Mouse (Mus musculus): ENCODE measurements around the gene Csrnp2. TPM values are rescaled to one million over a fixed set of nuclear protein-coding genes. Genes with fewer than 3 reads are reported as not detected.
"Not testable (repeated sequence)": the region's sequence is repeated elsewhere in the genome, so short reads cannot be mapped to it uniquely, and the experiment has no call there.

Gene Csrnp2
- polyA plus RNA-seq, 1 experiment from 2014 or later = 34.7 TPM

- no peaks in the 10 kb centered on the region for H3K9me3 ChIP-seq (replicated peaks)
- H3K27ac ChIP-seq = no peak overlapping the region
- no peak overlapping the region for H3K4me3 ChIP-seq
- WGBS = 85% methylated on average over 13 of the region's 13 CpGs
- no peak overlapping the region for H3K9ac ChIP-seq
- no peaks in the 10 kb centered on the region for H3K4me1 ChIP-seq
- no peak overlapping the region for H3K4me2 ChIP-seq
- peaks cover 92% of the 10 kb centered on the region for H3K36me3 ChIP-seq (ENCODE audit: poor library complexity, severe bottlenecking)
- no peak for ATAC-seq
- H3K27me3 ChIP-seq = no peaks in the 10 kb centered on the region
Observed at GRCm38 (mm10) chr15:100508454-100509167, 13.3 kb upstream of the Csrnp2 start.

DNA sequence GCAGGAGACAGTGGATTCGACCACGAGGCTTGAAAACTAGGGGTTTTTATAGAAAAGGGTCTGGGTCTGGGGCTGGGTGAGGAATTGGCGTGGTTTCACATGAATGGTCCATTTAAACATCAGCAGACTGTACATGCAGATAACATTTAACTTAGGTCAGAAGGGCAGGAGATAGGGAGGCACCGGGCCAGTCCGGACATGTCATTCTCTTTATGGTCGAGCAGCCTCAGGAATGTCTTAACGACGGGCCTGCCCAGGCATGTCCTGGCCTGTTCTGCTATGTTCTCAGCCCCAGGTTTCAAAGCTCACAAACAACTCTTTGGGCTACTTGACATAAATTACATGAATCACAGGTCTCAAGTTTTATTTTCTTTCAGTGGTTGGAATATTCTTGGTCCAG, 4.2 kb upstream of the Csrnp2 start:
- H3K27me3 ChIP-seq; H3K9me3 ChIP-seq (replicated peaks); H3K4me3 ChIP-seq; H3K4me1 ChIP-seq; H3K4me2 ChIP-seq; ATAC-seq; H3K9ac ChIP-seq; H3K27ac ChIP-seq: not testable (repeated sequence)
- peaks cover 19% of the 10 kb centered on the region; the same call in 1 of the 2 replicates for H3K36me3 ChIP-seq (ENCODE audit: poor library complexity, severe bottlenecking)
- WGBS = 90% methylated on average over 8 of the region's 8 CpGs

- Histone ChIP-seq H3K9ac (peak overlapping the region; percentile 97), H3K36me3 (ENCODE audit: poor library complexity, severe bottlenecking) (peaks cover under 1% of the 10 kb centered on the region; the same call in 1 of the 2 replicates), H3K4me1 (peaks cover 48% of the 10 kb centered on the region), H3K4me2 (peak overlapping the region; percentile 81), H3K4me3 (peak overlapping the region; percentile 79), H3K9me3 (replicated peaks) (no peaks in the 10 kb centered on the region), H3K27me3 (no peaks in the 10 kb centered on the region), H3K27ac (peak overlapping the region; percentile 98)
- ATAC-seq = peak; percentile 89
- under 1% methylated on average over 28 of the region's 29 CpGs for WGBS
Observed at GRCm38 (mm10) chr15:100494647-100495046, 641 bp downstream of the Csrnp2 start.

DNA sequence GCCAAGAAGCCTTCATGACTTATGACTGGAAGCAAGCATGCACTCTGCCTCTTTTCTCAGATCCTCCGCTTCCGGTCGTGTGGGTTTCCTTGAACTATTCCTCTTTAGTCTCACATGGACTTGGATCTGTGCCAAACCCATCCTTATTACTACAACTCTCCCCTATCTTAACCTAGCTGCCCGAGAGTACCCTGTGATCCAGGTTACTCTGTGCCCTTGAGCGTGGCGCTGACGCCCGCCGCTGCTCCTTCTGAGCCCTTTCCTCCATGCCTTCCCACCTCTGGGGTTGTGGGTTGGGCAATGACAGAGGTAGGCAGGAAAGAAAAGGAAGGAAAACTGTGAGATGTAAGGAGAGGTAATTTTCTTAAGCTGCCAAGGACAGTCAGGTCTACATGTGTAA, 3.3 kb downstream of the Csrnp2 start:
- no peak overlapping the region for H3K4me3 ChIP-seq
- no peak for ATAC-seq
- peaks cover 52% of the 10 kb centered on the region for H3K4me1 ChIP-seq
- H3K27ac ChIP-seq = no peak overlapping the region
- peak overlapping the region; percentile 81 for H3K4me2 ChIP-seq
- H3K9me3 ChIP-seq (replicated peaks) = no peaks in the 10 kb centered on the region
- no peak overlapping the region for H3K9ac ChIP-seq
- WGBS = 68% methylated on average over 9 of the region's 9 CpGs
- H3K36me3 ChIP-seq (ENCODE audit: poor library complexity, severe bottlenecking) = peaks cover 28% of the 10 kb centered on the region
- H3K27me3 ChIP-seq = no peaks in the 10 kb centered on the region

DNA sequence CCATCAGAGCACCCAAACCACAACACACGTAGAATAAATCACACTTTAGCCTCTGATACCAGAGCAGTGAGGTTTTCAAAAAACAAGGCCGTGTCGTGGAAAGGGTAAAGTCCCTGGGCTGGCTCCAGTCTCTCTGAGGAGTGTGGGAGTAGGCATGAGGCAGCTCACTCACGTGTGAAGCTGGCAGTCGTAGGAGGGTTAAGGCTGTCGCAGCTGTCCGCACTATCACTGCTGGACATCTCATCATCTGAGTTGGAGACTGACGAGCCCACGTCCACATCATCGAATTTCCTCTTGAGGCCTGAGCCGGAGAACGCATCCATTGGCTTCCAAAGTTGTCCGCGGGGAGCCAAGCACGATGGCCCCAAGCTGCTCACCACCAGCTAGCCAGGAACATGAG, 6.0 kb downstream of the Csrnp2 start:
- Histone ChIP-seq H3K27ac (no peak overlapping the region), H3K4me2 (no peak overlapping the region), H3K9ac (no peak overlapping the region), H3K9me3 (replicated peaks) (no peaks in the 10 kb centered on the region), H3K4me3 (no peak overlapping the region), H3K27me3 (no peaks in the 10 kb centered on the region), H3K4me1 (peaks cover 55% of the 10 kb centered on the region), H3K36me3 (ENCODE audit: poor library complexity, severe bottlenecking) (peaks cover 54% of the 10 kb centered on the region)
- 89% methylated on average over 15 of the region's 15 CpGs for WGBS
- no peak for ATAC-seq

DNA sequence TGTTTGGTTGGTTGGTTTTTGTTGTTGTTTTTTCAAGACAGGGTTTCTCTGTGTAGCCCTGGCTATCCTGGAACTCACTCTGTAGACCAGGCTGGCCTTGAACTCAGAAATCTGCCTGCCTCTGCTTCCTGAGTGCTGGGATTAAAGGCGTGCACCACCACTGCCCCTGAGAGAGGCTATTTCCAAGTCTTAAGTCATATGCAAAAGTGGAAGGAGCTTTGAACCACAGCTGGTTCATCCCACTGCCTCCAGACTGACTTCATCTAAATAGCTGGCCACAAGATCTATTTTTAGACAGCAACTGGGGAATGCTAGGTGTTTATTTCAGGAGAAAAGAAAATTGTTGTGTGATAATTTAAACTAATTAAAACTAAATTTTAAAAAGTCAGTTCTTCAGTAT, 7.0 kb downstream of the Csrnp2 start:
- 89% methylated on average over 1 of the region's 1 CpGs for WGBS
- ATAC-seq; H3K4me2 ChIP-seq; H3K27me3 ChIP-seq; H3K9ac ChIP-seq; H3K4me3 ChIP-seq; H3K27ac ChIP-seq; H3K9me3 ChIP-seq (replicated peaks): not testable (repeated sequence)
- peaks cover 46% of the 10 kb centered on the region for H3K4me1 ChIP-seq
- peaks cover 63% of the 10 kb centered on the region for H3K36me3 ChIP-seq (ENCODE audit: poor library complexity, severe bottlenecking)

DNA sequence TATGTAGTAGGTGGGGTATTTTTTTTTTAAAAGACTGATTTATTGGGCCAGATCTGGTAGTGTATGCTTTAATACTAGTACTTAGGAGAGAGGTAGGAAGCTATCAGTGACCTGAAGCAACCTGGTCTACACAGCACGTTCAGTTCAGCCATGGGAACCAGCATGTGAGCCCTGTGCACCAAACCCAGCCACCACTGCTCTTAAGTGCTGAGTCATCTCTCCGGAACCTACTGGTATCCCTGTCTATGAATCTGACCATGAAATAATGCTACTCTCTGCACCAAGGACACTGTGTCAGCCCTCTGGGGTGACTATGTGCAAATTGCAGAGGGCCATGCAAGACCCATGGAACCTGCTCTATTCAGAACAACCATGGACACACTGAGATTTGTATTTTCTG, 8.2 kb downstream of the Csrnp2 start:
- no peak overlapping the region for H3K4me3 ChIP-seq
- no peak overlapping the region for H3K4me2 ChIP-seq
- ATAC-seq = no peak
- H3K36me3 ChIP-seq (ENCODE audit: poor library complexity, severe bottlenecking) = peaks cover 76% of the 10 kb centered on the region
- H3K27ac ChIP-seq = no peak overlapping the region
- no peak overlapping the region for H3K9ac ChIP-seq
- WGBS = 93% methylated on average over 2 of the region's 2 CpGs
- no peaks in the 10 kb centered on the region for H3K9me3 ChIP-seq (replicated peaks)
- no peaks in the 10 kb centered on the region for H3K27me3 ChIP-seq
- peaks cover 33% of the 10 kb centered on the region for H3K4me1 ChIP-seq

DNA sequence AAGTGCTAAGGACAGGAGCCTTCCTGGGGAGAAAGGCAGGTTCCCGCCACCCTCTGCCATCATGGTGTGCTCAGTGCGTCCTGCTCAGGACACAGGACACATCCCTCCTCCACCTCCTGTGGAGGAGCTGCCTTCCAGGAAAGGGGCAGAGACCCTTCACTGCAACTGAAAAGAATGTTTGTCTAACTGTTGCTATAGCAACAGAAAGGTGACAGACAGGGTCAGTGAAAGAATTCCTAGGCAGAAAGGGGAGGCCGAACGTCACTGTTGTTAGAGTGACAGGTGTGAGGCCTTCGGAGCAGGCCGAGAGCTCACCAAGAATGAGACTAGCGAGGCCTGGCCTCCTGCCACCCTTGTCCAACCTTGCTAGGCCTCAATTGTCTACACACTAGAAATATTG, 8.8 kb downstream of the Csrnp2 start:
- WGBS = 17% methylated on average over 7 of the region's 7 CpGs
- peaks cover 82% of the 10 kb centered on the region for H3K36me3 ChIP-seq (ENCODE audit: poor library complexity, severe bottlenecking)

DNA sequence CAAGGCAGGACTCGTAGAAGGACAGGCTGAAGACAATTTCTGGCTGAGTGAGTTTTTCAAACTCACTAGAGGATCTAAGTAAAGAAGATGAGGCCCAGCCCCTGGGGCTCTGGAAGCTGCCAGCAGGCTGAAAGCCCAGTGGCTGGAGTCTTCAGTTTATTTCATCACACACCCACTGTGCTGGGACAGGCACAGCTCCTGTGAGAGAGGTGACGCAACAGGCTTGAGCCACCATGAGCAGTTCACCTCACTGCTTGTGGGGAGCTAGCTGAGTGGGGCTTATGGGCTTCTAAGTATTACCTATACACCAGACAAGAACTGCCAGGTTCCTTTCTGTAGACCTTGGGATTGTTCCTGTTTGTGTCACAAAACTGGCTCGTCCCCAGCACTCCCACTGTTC, 9.7 kb downstream of the Csrnp2 start:
- WGBS = 91% methylated on average over 3 of the region's 3 CpGs
- no peak for ATAC-seq

More for the DNA sequence above, 8.8 kb downstream of the Csrnp2 start:
- Histone ChIP-seq H3K9me3 (replicated peaks) (no peaks in the 10 kb centered on the region), H3K9ac (no peak overlapping the region), H3K4me1 (peaks cover 27% of the 10 kb centered on the region), H3K27me3 (no peaks in the 10 kb centered on the region), H3K4me2 (no peak overlapping the region), H3K27ac (no peak overlapping the region), H3K4me3 (no peak overlapping the region)
- ATAC-seq = no peak

DNA sequence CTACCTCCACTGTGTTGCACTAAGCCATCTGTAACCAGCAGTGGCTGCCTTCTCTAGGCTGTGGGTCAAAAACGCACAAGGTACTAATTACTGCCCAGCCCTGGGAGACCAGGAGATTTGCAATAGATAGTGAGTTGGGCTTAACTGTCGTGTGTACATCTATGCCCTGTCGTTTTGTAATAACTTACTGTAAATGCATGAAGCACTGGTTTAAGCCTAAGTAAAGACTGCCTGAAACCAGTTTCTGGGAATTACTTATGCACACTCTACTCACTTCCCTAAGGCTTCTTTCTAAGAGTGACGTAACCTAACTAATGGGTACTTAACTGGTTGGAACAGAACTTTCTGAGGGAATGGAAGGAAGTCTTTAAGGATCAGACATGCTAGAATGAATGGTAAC, 16.4 kb downstream of the Csrnp2 start:
- WGBS = 94% methylated on average over 4 of the region's 4 CpGs
- no peak for ATAC-seq
- no peaks in the 10 kb centered on the region for H3K9me3 ChIP-seq (replicated peaks)
- H3K4me1 ChIP-seq = no peaks in the 10 kb centered on the region
- H3K36me3 ChIP-seq (ENCODE audit: poor library complexity, severe bottlenecking) = peaks cover 99% of the 10 kb centered on the region
- H3K4me2 ChIP-seq = no peak overlapping the region
- no peak overlapping the region for H3K4me3 ChIP-seq
- no peak overlapping the region for H3K9ac ChIP-seq
- H3K27ac ChIP-seq = no peak overlapping the region
- H3K27me3 ChIP-seq = no peaks in the 10 kb centered on the region

More for the DNA sequence above, 9.7 kb downstream of the Csrnp2 start:
- H3K4me2 ChIP-seq = no peak overlapping the region
- no peaks in the 10 kb centered on the region for H3K9me3 ChIP-seq (replicated peaks)
- H3K27me3 ChIP-seq = no peaks in the 10 kb centered on the region
- H3K4me3 ChIP-seq = no peak overlapping the region
- peaks cover 19% of the 10 kb centered on the region for H3K4me1 ChIP-seq
- H3K36me3 ChIP-seq (ENCODE audit: poor library complexity, severe bottlenecking) = peaks cover 91% of the 10 kb centered on the region
- no peak overlapping the region for H3K27ac ChIP-seq
- no peak overlapping the region for H3K9ac ChIP-seq

DNA sequence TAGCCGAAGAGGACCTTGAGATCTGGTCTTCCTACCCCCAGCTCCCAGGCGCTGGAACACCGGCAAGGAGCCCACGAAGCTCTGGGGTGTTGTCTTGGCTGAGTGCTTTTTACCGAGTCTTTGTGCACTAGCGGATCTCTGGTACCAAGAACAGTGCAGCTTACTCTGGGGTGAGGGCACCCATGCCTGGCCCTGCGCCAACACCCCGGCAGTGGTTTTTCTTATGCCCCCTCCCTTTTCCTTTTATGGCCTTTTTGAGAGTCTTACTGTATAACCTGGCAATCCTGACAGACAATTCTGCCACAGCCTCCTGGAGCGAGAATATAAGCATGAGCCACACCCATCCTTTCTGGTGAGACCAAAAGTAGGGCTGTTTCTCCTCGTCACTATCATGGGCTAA, 16.9 kb downstream of the Csrnp2 start:
- no peak overlapping the region for H3K27ac ChIP-seq

DNA sequence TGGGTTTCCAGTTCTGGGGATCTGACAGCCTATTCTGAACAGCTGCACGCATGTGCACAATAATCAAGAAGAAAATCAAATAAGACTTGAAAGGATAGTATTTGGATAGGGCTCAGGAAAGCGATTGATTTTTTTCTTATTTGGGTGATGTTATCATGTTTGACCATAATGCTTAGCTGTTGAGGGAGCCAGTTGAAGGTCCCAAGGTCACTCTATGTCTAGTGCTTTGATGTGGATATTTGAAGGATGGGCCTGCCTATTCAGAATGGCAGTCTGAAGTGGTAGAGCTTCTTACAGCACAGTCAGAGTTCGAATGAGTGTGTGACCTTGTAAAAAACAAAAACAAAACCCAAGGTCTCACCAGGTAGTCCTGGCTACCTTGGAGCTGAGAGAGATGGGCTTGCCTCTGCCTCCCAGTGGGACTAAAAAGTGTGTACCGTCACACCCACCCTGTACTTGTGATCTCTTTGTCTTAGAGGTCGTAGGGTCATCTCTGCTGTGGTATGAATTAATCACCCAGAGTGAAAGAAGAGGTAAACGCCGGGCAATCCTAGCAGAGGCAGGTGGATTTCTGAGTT, 21.3 kb downstream of the Csrnp2 start:
- peaks cover 81% of the 10 kb centered on the region for H3K36me3 ChIP-seq (ENCODE audit: poor library complexity, severe bottlenecking)

More for the DNA sequence above, 16.9 kb downstream of the Csrnp2 start:
- Histone ChIP-seq H3K4me3 (no peak overlapping the region), H3K9me3 (replicated peaks) (no peaks in the 10 kb centered on the region), H3K27me3 (no peaks in the 10 kb centered on the region), H3K4me1 (no peaks in the 10 kb centered on the region), H3K4me2 (no peak overlapping the region), H3K9ac (no peak overlapping the region), H3K36me3 (ENCODE audit: poor library complexity, severe bottlenecking) (peaks cover 99% of the 10 kb centered on the region)
- WGBS = 89% methylated on average over 10 of the region's 10 CpGs
- ATAC-seq = no peak

More for the DNA sequence above, 21.3 kb downstream of the Csrnp2 start:
- ATAC-seq = no peak
- Histone ChIP-seq H3K4me1 (peaks cover 13% of the 10 kb centered on the region), H3K27ac (no peak overlapping the region), H3K9me3 (replicated peaks) (no peaks in the 10 kb centered on the region; the same call in 1 of the 2 replicates), H3K4me3 (no peak overlapping the region), H3K27me3 (no peaks in the 10 kb centered on the region), H3K9ac (no peak overlapping the region), H3K4me2 (no peak overlapping the region)
- WGBS = 82% methylated on average over 7 of the region's 7 CpGs
